Mouse (Mus musculus) limb, embryonic 13.5 days (tissue): ENCODE data around the gene Ch25h. TPM values are rescaled to one million over a fixed set of nuclear protein-coding genes. Genes with fewer than 3 reads are reported as not detected.
A peak's percentile ranks its signal among the peaks of the same experiment; 100 is the strongest.

Experiments used
- ATAC-seq: fragments of 200-750 bp; cut with Nextera tagmentation; 2 replicates; pipeline ENCODE4 v1.8.0; 2017; ENCODE audit warnings: low read depth, moderate number of reproducible peaks, moderate TSS enrichment; ENCODE audit not compliant: low FRiP score
- H3K27ac ChIP-seq: fragments of 300-500 bp; sonication (generic); 2 replicates; pipeline ENCODE4 v1.5.1; 2015; ENCODE audit warnings: inconsistent platforms, mild to moderate bottlenecking, moderate library complexity
- H3K27me3 ChIP-seq: fragments of 300-500 bp; sonication (generic); 2 replicates; pipeline ENCODE4 v1.6.1; 2015; ENCODE audit warnings: mild to moderate bottlenecking, inconsistent platforms
- H3K36me3 ChIP-seq: fragments of 300-500 bp; sonication (generic); 2 replicates; pipeline ENCODE4 v1.6.1; 2015; ENCODE audit warnings: inconsistent platforms, mild to moderate bottlenecking, moderate library complexity
- H3K4me1 ChIP-seq: fragments of 300-500 bp; sonication (generic); 2 replicates; pipeline ENCODE4 v1.6.1; 2015; ENCODE audit warnings: inconsistent platforms
- H3K4me2 ChIP-seq: fragments of 300-500 bp; sonication (generic); replicated peaks from 2 replicates; pipeline ENCODE4 v1.6.1; 2015; ENCODE audit warnings: inconsistent platforms, mild to moderate bottlenecking, moderate library complexity
- H3K4me3 ChIP-seq: fragments of 300-500 bp; sonication (generic); 2 replicates; pipeline ENCODE4 v1.5.1; 2015; ENCODE audit warnings: moderate library complexity, mild to moderate bottlenecking, inconsistent platforms
- H3K9ac ChIP-seq: fragments of 300-500 bp; sonication (generic); 2 replicates; pipeline ENCODE4 v1.6.1; 2015; ENCODE audit warnings: mild to moderate bottlenecking, inconsistent platforms
- H3K9me3 ChIP-seq: fragments of 300-500 bp; sonication (generic); 2 replicates; pipeline ENCODE4 v1.6.1; 2016; ENCODE audit warnings: inconsistent platforms
- whole genome bisulfite sequencing: fragments of 180-500 bp; shearing (Covaris S2); methylation state at CpG from one replicate; pipeline ENCODE4 v1.1.7; 2015; 5-methylcytosine and 5-hydroxymethylcytosine counted together
- polyA plus RNA-seq: library from polyadenylated mRNA; unstranded; fragments of >200 nt; fragmentation: Nextera tagmentation; extraction: Ambion mirVana; gene quantifications from 2 replicates; pipeline ENCODE4 v1.2.1, GENCODE M21; 2015

Ch25h gene
- polyA plus RNA-seq, 1 experiment from 2014 or later, result 16.4 TPM

GRCm38 (mm10) chr19:34461451-34462019 is 13.4 kb downstream of the Ch25h start:
- H3K27ac ChIP-seq, result no peak overlapping the region
- H3K27me3 ChIP-seq, result no peaks in the 10 kb centered on the region
- H3K9ac ChIP-seq, result no peak overlapping the region
- H3K4me1 ChIP-seq, result peaks cover 5% of the 10 kb centered on the region
- WGBS, result 83% methylated on average over 1 of the region's 1 CpGs
- no peak for ATAC-seq
- no peaks in the 10 kb centered on the region for H3K9me3 ChIP-seq
- H3K4me2 ChIP-seq, result no peak overlapping the region
- no peak overlapping the region for H3K4me3 ChIP-seq
- H3K36me3 ChIP-seq, result no peaks in the 10 kb centered on the region

- Histone ChIP-seq H3K4me1 (0 out of 2 replicates have a peak, but pooled peaks cover 3% of the 10 kb centered on the region), H3K9ac (no peak overlapping the region), H3K9me3 (no peaks in the 10 kb centered on the region), H3K27me3 (no peaks in the 10 kb centered on the region), H3K27ac (no peak overlapping the region), H3K4me3 (no peak overlapping the region), H3K36me3 (no peaks in the 10 kb centered on the region), H3K4me2 (no peak overlapping the region)
- 56% methylated on average over 1 of the region's 1 CpGs for WGBS
- ATAC-seq, result no peak
Observed at GRCm38 (mm10) chr19:34450784-34451370, 24.1 kb downstream of the Ch25h start.

- Histone ChIP-seq H3K4me3 (no peak overlapping the region), H3K4me1 (peaks cover 3% of the 10 kb centered on the region; the same call in 1 of the 2 replicates), H3K9me3 (no peaks in the 10 kb centered on the region), H3K27ac (no peak overlapping the region), H3K36me3 (no peaks in the 10 kb centered on the region), H3K4me2 (no peak overlapping the region), H3K9ac (no peak overlapping the region), H3K27me3 (no peaks in the 10 kb centered on the region)
- no peak for ATAC-seq
- 79% methylated on average over 1 of the region's 1 CpGs for WGBS
Observed at GRCm38 (mm10) chr19:34448851-34449250, 26.1 kb downstream of the Ch25h start.

GRCm38 (mm10) chr19:34445410-34446012 is 29.5 kb downstream of the Ch25h start:
- Histone ChIP-seq H3K27me3 (no peaks in the 10 kb centered on the region), H3K4me3 (no peak overlapping the region), H3K9ac (no peak overlapping the region), H3K36me3 (no peaks in the 10 kb centered on the region), H3K4me2 (peak overlapping the region; percentile 21; the same call in 1 of the 2 replicates), H3K9me3 (no peaks in the 10 kb centered on the region), H3K27ac (no peak overlapping the region), H3K4me1 (no peaks in the 10 kb centered on the region; the same call in 1 of the 2 replicates)
- peak; percentile 79; the same call in 1 of the 2 replicates for ATAC-seq
- WGBS, result 27% methylated on average over 4 of the region's 4 CpGs

GRCm38 (mm10) chr19:34444785-34445184 is 30.2 kb downstream of the Ch25h start:
- Histone ChIP-seq H3K4me1 (no peaks in the 10 kb centered on the region; the same call in 1 of the 2 replicates), H3K36me3 (no peaks in the 10 kb centered on the region), H3K9me3 (no peaks in the 10 kb centered on the region), H3K4me2 (no peak overlapping the region), H3K27me3 (no peaks in the 10 kb centered on the region), H3K4me3 (no peak overlapping the region), H3K27ac (no peak overlapping the region), H3K9ac (no peak overlapping the region)
- ATAC-seq, result no peak
- whole genome bisulfite sequencing, result 75% methylated on average over 3 of the region's 3 CpGs

GRCm38 (mm10) chr19:34441979-34442378 is 33.0 kb downstream of the Ch25h start:
- no peaks in the 10 kb centered on the region for H3K36me3 ChIP-seq
- no peaks in the 10 kb centered on the region for H3K27me3 ChIP-seq
- no peak overlapping the region for H3K4me2 ChIP-seq
- H3K27ac ChIP-seq, result no peak overlapping the region
- WGBS, result 68% methylated on average over 2 of the region's 2 CpGs
- no peaks in the 10 kb centered on the region for H3K9me3 ChIP-seq
- H3K9ac ChIP-seq, result no peak overlapping the region
- H3K4me3 ChIP-seq, result no peak overlapping the region
- ATAC-seq, result no peak
- no peaks in the 10 kb centered on the region; the same call in 1 of the 2 replicates for H3K4me1 ChIP-seq

- no peak overlapping the region for H3K4me2 ChIP-seq
- H3K9me3 ChIP-seq, result no peaks in the 10 kb centered on the region
- H3K4me1 ChIP-seq, result peaks cover 11% of the 10 kb centered on the region
- no peaks in the 10 kb centered on the region for H3K27me3 ChIP-seq
- ATAC-seq, result peak; percentile 90
- no peak overlapping the region for H3K4me3 ChIP-seq
- H3K27ac ChIP-seq, result peak overlapping the region; percentile 40; the same call in 1 of the 2 replicates
- H3K9ac ChIP-seq, result no peak overlapping the region
- 31% methylated on average over 5 of the region's 5 CpGs for WGBS
- no peaks in the 10 kb centered on the region for H3K36me3 ChIP-seq
Observed at GRCm38 (mm10) chr19:34435197-34435611, 39.8 kb downstream of the Ch25h start.

GRCm38 (mm10) chr19:34431314-34431713 is 43.6 kb downstream of the Ch25h start:
- Histone ChIP-seq H3K27me3 (no peaks in the 10 kb centered on the region), H3K4me1 (peaks cover 11% of the 10 kb centered on the region), H3K36me3 (no peaks in the 10 kb centered on the region), H3K27ac (no peak overlapping the region), H3K9me3 (no peaks in the 10 kb centered on the region), H3K4me2 (no peak overlapping the region), H3K9ac (no peak overlapping the region), H3K4me3 (no peak overlapping the region)
- no peak for ATAC-seq
- 70% methylated on average over 3 of the region's 3 CpGs for WGBS

- H3K4me1 ChIP-seq, result no peaks in the 10 kb centered on the region
- no peak for ATAC-seq
- H3K9ac ChIP-seq, result no peak overlapping the region
- no peak overlapping the region for H3K4me2 ChIP-seq
- H3K27ac ChIP-seq, result no peak overlapping the region
- no peaks in the 10 kb centered on the region for H3K9me3 ChIP-seq
- WGBS, result 71% methylated on average over 4 of the region's 4 CpGs
- H3K27me3 ChIP-seq, result no peaks in the 10 kb centered on the region
- H3K36me3 ChIP-seq, result no peaks in the 10 kb centered on the region
- no peak overlapping the region for H3K4me3 ChIP-seq
Observed at GRCm38 (mm10) chr19:34423783-34424335, 51.1 kb downstream of the Ch25h start.

Other genes starting within 250 kb of the Ch25h start
- 262 and 263 TPM in 2 replicates for gene Acta2, start 219.6 kb downstream of the Ch25h start, polyA plus RNA-seq
- 2.4 and 4.3 TPM in 2 replicates for gene Fas, start 184.5 kb downstream of the Ch25h start, polyA plus RNA-seq
- gene Lipa, start 52.3 kb upstream of the Ch25h start, polyA plus RNA-seq, result 42.0 and 46.0 TPM in 2 replicates
- gene Ifit2, start 75.5 kb upstream of the Ch25h start, polyA plus RNA-seq, result 10.9 and 11.2 TPM in 2 replicates
- 1.7 and 3.6 TPM in 2 replicates for gene Ifit3, start 108.4 kb upstream of the Ch25h start, polyA plus RNA-seq
- 0.59 and 0.64 TPM in 2 replicates for gene Ifit1bl1, start 126.8 kb upstream of the Ch25h start, polyA plus RNA-seq
- gene Ifit3b, start 132.8 kb upstream of the Ch25h start, polyA plus RNA-seq, result 0.70 and 0.78 TPM in 2 replicates
- gene Ifit1bl2, start 165.6 kb upstream of the Ch25h start, polyA plus RNA-seq, result 0.23 and 0.36 TPM in 2 replicates
- gene Ifit1, start 165.7 kb upstream of the Ch25h start, polyA plus RNA-seq, result 0.60 and 0.88 TPM in 2 replicates